28 mouse cellular contexts compared by ENCODE assay signal in the genomic region with DNA sequence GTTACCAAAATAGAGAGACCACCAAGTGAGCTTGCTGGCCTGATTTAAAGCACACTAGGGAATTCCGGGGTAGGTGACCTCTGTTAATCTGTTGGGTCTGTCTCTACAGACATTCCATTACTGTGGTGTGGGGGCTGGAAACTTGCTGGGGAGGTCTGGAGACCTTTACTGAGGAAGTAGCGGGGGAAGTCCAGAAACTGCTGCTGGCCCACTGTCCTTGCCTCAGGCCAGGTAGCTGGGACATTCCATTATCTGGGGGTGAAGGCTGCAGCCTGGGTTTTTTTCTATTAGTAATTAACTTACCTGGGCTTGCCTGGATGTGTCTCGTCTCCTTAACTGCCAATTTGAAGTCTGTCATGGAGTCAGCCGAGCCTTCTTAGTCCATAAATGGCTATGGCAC. TPM values are rescaled to one million over a fixed set of nuclear protein-coding genes. Genes with fewer than 3 reads are reported as not detected.
A peak's percentile ranks its signal among the peaks of the same experiment; 100 is the strongest.
DNase-seq lines count a peak whose midpoint lies in the region; ATAC-seq and TF ChIP-seq lines count a peak whose summit lies in the region.
"Had no signal": no experiment of that assay in that cellular context is flagged by ENCODE, and none has a peak within 500 bp of the region (broad histone marks: within the 10 kb centered on the region; RNA-seq: fewer than 3 reads in every experiment).

No protein-coding gene starts in this region.

- H3K27ac ChIP-seq in heart, embryonic 10.5 days, result 0 out of 2 replicates have a peak overlapping the region, but pooled peaks have one; percentile 29
- peak overlapping the region; percentile 77 for H3K27ac ChIP-seq in midbrain, embryonic 10.5 days (replicated peaks)
- H3K27ac ChIP-seq in midbrain, embryonic 11.5 days (ENCODE audit: low read depth, low read length), result no peak overlapping the region; the same call in 1 of the 2 replicates
- 0 out of 2 replicates have a peak overlapping the region, but pooled peaks have one; percentile 12 for H3K27ac ChIP-seq in midbrain, postnatal 0 days (ENCODE audit: low read depth, low read length)
- H3K27ac ChIP-seq: embryonic facial prominence, embryonic 12.5 days; hindbrain, embryonic 13.5 days; liver, embryonic 13.5 days; neural tube, embryonic 12.5 days had no signal

- H3K27me3 ChIP-seq in heart, embryonic 10.5 days (ENCODE audit: insufficient read depth, poor library complexity, severe bottlenecking), result no peaks in the 10 kb centered on the region
- no peaks in the 10 kb centered on the region for H3K27me3 ChIP-seq in midbrain, embryonic 10.5 days (ENCODE audit: low read depth, poor library complexity, severe bottlenecking)
- no peaks in the 10 kb centered on the region for H3K27me3 ChIP-seq in midbrain, embryonic 11.5 days (ENCODE audit: control insufficient read depth, insufficient read depth, low read length)
- no peaks in the 10 kb centered on the region for H3K27me3 ChIP-seq in midbrain, postnatal 0 days (ENCODE audit: insufficient read depth, low read length)
- H3K27me3 ChIP-seq: CH12.LX; embryonic facial prominence, embryonic 12.5 days; forebrain, embryonic 12.5 days; heart, embryonic 12.5 days; hindbrain, embryonic 13.5 days; liver, embryonic 13.5 days; neural tube, embryonic 12.5 days had no signal

- H3K9ac ChIP-seq in midbrain, embryonic 11.5 days (ENCODE audit: low read length), result no peak overlapping the region
- no peak overlapping the region for H3K9ac ChIP-seq in midbrain, postnatal 0 days (replicated peaks; ENCODE audit: low read length, poor library complexity, severe bottlenecking)
- H3K9ac ChIP-seq: embryonic facial prominence, embryonic 12.5 days; forebrain, embryonic 12.5 days; heart, embryonic 12.5 days; hindbrain, embryonic 13.5 days; liver, embryonic 13.5 days; neural tube, embryonic 12.5 days had no signal

- no peak overlapping the region for H3K4me3 ChIP-seq in heart, embryonic 10.5 days
- H3K4me3 ChIP-seq in midbrain, embryonic 10.5 days, result no peak overlapping the region
- no peak overlapping the region for H3K4me3 ChIP-seq in midbrain, embryonic 11.5 days (ENCODE audit: low read depth, low read length)
- no peak overlapping the region for H3K4me3 ChIP-seq in midbrain, postnatal 0 days (ENCODE audit: low read depth, low read length)
- H3K4me3 ChIP-seq: embryonic facial prominence, embryonic 12.5 days; forebrain, embryonic 12.5 days; heart, embryonic 12.5 days; hindbrain, embryonic 13.5 days; liver, embryonic 13.5 days; neural tube, embryonic 12.5 days had no signal

- no peak for ATAC-seq in midbrain, embryonic 11.5 days (ENCODE audit: low FRiP score)
- no peak for ATAC-seq in midbrain, postnatal 0 days (ENCODE audit: low FRiP score)
- ATAC-seq: inflammation-experienced regulatory T-cells, adult 6 months had no signal

- DNase-seq in heart, embryonic 10.5 days (ENCODE audit: low spot score), result no peak
- DNase-seq in heart, postnatal 14 days, result no peak
- no peak for DNase-seq in midbrain, embryonic 10.5 days (ENCODE audit: low spot score)
- DNase-seq in midbrain, embryonic 11.5 days (ENCODE audit: low spot score, missing footprints), result no peak
- DNase-seq in kidney, postnatal 36 days, result peak; percentile 37 to 38
- DNase-seq in midbrain, postnatal 0 days (ENCODE audit: low spot score), result no peak
- DNase-seq in MN1 (ENCODE audit: low spot score), result no peak
- DNase-seq in frontal cortex, postnatal 10 days (ENCODE audit: low spot score in 2 of 2), result no peak
- DNase-seq: adrenal gland, adult 8-10 months; B cell, adult 2 months; cerebellum, adult 11-12 months; cerebellum, postnatal 25 days; gastrocnemius, postnatal 14 days; heart, adult 11 months; heart, postnatal 10 days; layer of hippocampus, postnatal 36 days; liver, embryonic 13.5 days; lung, adult 2 months; lung, postnatal 14 days; retina, postnatal 1 day had no signal

- no peak for TF ChIP-seq CTCF in midbrain, postnatal 0 days (IDR thresholded peaks at IDR 0.05)

- H3K9me3 ChIP-seq in heart, embryonic 10.5 days, result no peaks in the 10 kb centered on the region
- H3K9me3 ChIP-seq in midbrain, embryonic 10.5 days (replicated peaks), result no peaks in the 10 kb centered on the region
- no peaks in the 10 kb centered on the region for H3K9me3 ChIP-seq in midbrain, embryonic 11.5 days (ENCODE audit: control insufficient read depth, low read length)
- no peaks in the 10 kb centered on the region for H3K9me3 ChIP-seq in midbrain, postnatal 0 days (ENCODE audit: low read length)
- H3K9me3 ChIP-seq: embryonic facial prominence, embryonic 12.5 days; forebrain, embryonic 12.5 days; G1E; heart, embryonic 12.5 days; hindbrain, embryonic 13.5 days; liver, embryonic 13.5 days; neural tube, embryonic 12.5 days had no signal

- 38% methylated on average over 4 of the region's 4 CpGs for WGBS in heart, embryonic 10.5 days
- WGBS in midbrain, embryonic 10.5 days, result 49% methylated on average over 4 of the region's 4 CpGs
- 44% methylated on average over 4 of the region's 4 CpGs for WGBS in midbrain, embryonic 11.5 days
- WGBS in midbrain, postnatal 0 days, result 42% methylated on average over 4 of the region's 4 CpGs

- H3K36me3 ChIP-seq in heart, embryonic 10.5 days, result no peaks in the 10 kb centered on the region
- H3K36me3 ChIP-seq in midbrain, embryonic 10.5 days, result no peaks in the 10 kb centered on the region
- H3K36me3 ChIP-seq in midbrain, embryonic 11.5 days (ENCODE audit: control insufficient read depth, insufficient read depth, low read length), result no peaks in the 10 kb centered on the region
- H3K36me3 ChIP-seq in midbrain, postnatal 0 days (ENCODE audit: insufficient read depth, low read length), result no peaks in the 10 kb centered on the region
- H3K36me3 ChIP-seq: embryonic facial prominence, embryonic 12.5 days; forebrain, embryonic 12.5 days; G1E; heart, embryonic 12.5 days; hindbrain, embryonic 13.5 days; liver, embryonic 13.5 days; neural tube, embryonic 12.5 days had no signal

- intact Hi-C loops in heart, postnatal 14 days (cut with DNase I), result no loop called here

- peaks cover 16% of the 10 kb centered on the region for H3K4me1 ChIP-seq in heart, embryonic 10.5 days
- H3K4me1 ChIP-seq in midbrain, embryonic 10.5 days, result peaks cover 33% of the 10 kb centered on the region
- H3K4me1 ChIP-seq in midbrain, embryonic 11.5 days (ENCODE audit: control insufficient read depth, insufficient read depth, low read length), result peaks cover 5% of the 10 kb centered on the region; the same call in 1 of the 2 replicates
- H3K4me1 ChIP-seq in midbrain, postnatal 0 days (ENCODE audit: insufficient read depth, low read length), result no peaks in the 10 kb centered on the region
- H3K4me1 ChIP-seq: embryonic facial prominence, embryonic 12.5 days; liver, embryonic 13.5 days had no signal

- no peak overlapping the region for H3K4me2 ChIP-seq in midbrain, embryonic 11.5 days
- H3K4me2 ChIP-seq in midbrain, postnatal 0 days (ENCODE audit: low read depth, low read length, poor library complexity, severe bottlenecking), result no peak overlapping the region
- H3K4me2 ChIP-seq: embryonic facial prominence, embryonic 12.5 days; forebrain, embryonic 12.5 days; heart, embryonic 12.5 days; hindbrain, embryonic 13.5 days; liver, embryonic 13.5 days; neural tube, embryonic 12.5 days had no signal

RNA-seq across cellular contexts. Expression of a gene that starts 37.0 kb away (rescaled TPM):
- polyA plus RNA-seq in heart, embryonic 10.5 days (2016; fragmentation: Nextera tagmentation; extraction: Ambion mirVana), result 737 and 812 TPM in 2 replicates
- 1,000 to 10,000 TPM; 2,748 to 2,964 TPM for total RNA-seq in heart, postnatal 14 days (2021)
- polyA plus RNA-seq in midbrain, embryonic 10.5 days (2016; fragmentation: Nextera tagmentation; extraction: Ambion mirVana), result 805 and 934 TPM in 2 replicates
- polyA plus RNA-seq in midbrain, embryonic 11.5 days (2014; fragmentation: Nextera tagmentation; extraction: Ambion mirVana), result 1,099 and 1,119 TPM in 2 replicates
- total RNA-seq in midbrain, postnatal 0 days (2014; rRNA removed), result 555 and 595 TPM in 2 replicates
- 612 and 651 TPM in 2 replicates for polyA plus RNA-seq in midbrain, postnatal 0 days (2015; fragmentation: Nextera tagmentation; extraction: Ambion mirVana)

Comparison
In these comparisons a context has a peak if more than half of its experiments do, and no peak if none do; other contexts are left out.
1. DNase-seq: peak in kidney, postnatal 36 days (2 of 2); none in heart, embryonic 10.5 days (single experiment), heart, postnatal 14 days (0 of 2), midbrain, embryonic 10.5 days (single experiment), midbrain, embryonic 11.5 days (single experiment), midbrain, postnatal 0 days (single experiment), MN1 (single experiment) and frontal cortex, postnatal 10 days (0 of 2).